Mouse (Mus musculus): ENCODE data around the gene Rsbn1l.
"Not testable (repeated sequence)": the region's sequence is repeated elsewhere in the genome, so short reads cannot be mapped to it uniquely, and the experiment has no call there.

Rsbn1l gene

DNA sequence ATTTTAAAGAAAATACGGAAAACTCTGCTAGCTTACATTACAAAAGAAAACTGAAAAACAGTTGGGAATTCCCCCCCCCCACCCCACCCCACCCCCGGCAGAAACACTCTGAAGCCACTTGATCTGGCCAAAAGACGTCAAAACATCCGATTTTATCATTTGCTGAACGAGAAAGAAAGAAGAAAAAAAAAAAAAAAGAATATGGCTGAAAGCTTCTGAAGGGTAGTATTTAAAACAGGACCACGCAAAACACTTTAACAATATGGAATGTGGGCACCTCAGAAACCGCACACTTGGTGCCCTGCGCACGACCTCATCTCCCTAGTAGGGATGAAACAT lies 5.7 kb downstream of the Rsbn1l start:
- no peak for DNase-seq (ENCODE audit: low spot score in 2 of 2)

DNA sequence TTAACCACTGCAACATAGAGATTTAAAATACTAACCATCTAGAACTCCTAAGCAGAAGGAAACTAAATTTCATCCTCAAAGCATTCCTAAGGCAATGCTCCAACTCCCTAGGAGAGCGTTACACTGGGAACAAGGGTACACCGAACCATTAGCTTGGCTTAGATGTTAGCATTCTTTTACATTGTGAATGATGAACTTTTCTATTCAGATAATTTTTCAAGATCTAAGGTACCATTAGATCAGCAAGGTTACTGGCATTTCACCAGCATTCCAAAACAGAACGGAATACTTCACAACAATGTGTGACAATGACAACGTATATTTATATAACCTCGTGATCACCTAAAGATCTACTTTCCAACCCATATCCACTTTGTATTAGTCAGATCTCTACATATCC lies 6.1 kb downstream of the Rsbn1l start:
- no peak for DNase-seq (ENCODE audit: low spot score in 2 of 2)

DNA sequence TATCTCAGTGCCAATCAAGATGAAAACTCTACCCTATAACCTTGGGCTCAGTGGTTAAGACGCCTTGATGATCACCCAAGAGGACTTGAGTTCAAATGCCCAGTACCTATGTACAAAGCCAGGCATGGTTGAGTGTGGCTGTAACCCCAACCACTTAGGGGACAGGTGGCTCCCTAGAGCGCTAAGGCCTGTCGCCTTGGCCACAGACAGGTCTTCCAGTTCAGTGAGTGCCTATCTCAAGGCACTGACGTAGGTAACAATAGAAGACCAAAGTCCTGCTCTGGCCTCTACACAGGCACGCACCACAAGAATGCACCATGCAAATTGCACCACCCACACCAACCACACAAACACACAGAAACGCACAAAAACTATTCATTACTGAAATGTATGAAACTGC lies 9.3 kb downstream of the Rsbn1l start:
- DNase-seq (ENCODE audit: low spot score in 2 of 2): peak in 1 of 2 experiments; percentile 21

DNA sequence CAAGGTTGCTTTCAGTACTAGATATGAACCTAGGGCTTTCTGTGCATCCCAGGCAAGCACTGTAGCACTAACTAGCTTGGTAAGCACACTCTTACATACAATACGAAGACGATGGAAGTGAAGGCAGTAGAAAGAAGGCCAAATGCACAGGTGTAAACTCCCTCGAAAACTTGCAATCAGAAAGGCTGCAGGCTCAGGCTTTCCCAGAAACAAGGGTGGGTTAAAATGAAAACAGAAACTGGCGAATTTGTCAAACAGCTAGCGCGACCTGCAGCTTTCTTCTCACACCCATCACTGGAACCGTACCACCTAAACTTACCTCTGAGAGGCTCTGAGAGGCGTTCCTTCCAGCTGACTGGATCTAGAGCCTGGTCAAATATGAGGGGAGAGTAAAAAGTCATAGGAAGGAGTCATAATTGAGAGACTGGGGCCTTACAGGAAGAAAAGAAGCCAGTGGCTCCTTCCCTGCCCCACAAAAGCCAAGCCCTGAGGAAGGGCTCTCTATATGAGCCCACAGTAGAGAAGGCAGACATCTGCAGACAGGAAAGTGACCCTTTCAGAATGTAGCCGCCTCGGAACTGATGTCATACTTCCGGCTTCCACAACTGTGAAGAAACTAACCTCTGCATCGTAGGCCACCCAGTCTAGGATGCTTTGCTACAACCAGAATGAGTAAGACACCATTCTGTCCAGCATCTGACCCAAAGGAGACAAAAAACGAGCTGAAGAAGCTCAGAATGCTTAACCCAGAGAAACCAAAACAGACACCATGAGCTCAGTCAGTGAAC lies 11.0 kb downstream of the Rsbn1l start:
- peak; percentile 59 to 62 for DNase-seq (ENCODE audit: low spot score in 2 of 2)

DNA sequence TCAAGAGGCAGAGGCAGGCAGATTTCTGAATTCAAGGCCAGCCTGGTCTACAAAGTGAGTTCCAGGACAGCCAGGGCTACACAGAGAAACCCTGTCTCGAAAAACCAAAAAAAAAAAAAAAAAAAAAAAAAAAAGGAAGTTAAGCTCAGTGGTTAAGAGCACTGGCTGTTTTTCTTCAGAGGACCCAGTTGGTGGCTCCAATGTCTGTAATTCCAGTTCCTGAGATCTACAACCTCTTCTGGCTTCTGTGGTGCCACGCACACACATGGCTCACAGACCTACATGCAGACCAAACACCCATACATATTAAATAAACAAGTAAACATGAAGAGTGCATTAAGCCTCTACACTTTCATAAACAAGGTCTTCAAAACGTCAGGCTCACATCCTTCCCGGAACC lies 12.4 kb downstream of the Rsbn1l start:
- DNase-seq (ENCODE audit: low spot score in 2 of 2): not testable (repeated sequence)

DNA sequence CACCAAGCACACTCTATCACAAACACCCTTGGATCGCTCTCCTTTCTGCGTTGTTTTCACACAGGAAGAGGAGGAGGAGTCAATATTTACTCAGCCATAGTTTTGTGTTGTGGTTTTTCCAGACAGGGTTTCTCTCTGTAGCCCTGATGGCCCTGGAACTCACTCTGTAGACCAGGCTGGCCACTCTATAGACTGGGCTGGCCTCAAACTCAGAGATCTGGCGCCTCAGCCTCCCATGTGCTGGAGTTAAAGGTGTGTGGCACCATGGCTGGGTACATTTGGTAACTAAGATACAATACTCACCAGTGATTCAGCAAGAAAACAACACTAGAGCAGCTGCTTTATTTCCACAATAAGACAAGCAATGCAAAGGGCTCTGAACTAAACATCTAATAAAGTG lies 13.7 kb downstream of the Rsbn1l start:
- DNase-seq (ENCODE audit: low spot score in 2 of 2): no peak

DNA sequence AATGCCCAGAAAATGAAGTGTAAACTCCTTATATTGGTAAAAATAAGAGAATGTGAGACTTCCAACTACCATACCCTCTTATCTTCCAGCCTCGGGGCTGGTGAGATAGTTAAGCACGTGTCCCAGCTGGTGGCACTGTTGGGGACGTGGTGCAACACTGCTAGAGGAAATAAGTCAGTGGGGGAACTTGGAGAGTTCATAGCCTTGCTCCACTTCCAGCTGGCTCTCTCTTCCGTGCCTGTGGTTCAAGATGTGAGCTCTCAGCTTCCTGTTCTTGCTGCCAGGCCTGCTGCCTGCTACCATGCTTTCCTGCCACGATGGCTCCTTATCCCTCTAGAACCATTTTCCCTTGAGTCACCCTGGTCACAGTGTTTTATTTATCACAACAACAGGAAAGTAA lies 15.0 kb downstream of the Rsbn1l start:
- peak; percentile 54 to 62 for DNase-seq (ENCODE audit: low spot score in 2 of 2)

DNA sequence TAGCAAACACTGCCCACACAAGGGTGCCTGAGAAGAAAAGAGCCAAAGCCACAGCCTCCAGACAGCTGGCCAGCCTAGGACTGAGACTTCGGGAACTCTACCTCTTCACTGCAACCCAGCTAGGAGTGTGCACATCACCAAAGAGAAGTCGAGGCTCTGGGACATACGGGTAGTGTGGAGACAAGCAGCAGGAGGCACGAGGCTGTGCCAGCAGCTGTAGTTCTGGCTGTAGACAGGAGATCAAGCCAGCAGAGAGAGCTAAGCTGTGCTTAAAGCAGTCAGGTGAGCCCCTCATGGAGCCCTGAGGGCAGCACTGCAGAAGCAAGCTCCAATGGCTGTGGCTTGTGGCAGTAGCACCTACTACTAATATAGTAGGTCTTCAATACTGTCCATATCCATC lies 15.5 kb downstream of the Rsbn1l start:
- DNase-seq (ENCODE audit: low spot score in 2 of 2): no peak

DNA sequence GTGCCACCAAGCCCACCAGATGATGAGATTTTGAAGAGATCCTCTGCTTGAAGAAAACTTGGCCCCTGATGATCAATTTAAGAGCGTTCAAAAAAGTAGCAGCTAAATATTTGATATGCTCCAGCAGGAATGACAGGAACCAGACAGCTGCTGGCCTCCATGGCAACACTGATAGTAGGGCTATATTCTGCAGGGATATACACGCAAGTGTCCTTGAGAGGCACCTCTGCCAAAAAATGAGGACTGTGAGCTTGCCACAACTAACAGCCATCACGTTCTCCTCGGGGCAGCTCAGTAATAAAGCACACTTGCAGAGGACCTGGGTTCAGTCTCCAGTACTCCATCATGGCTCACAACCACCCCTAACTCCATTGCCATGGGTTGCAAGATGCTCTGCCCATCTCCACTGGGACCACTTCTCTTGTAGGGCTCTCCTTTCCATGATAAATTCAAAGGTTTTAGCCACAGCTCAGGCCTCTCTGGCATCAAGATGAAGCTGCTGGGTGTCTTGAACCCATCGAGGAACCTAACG lies 16.1 kb downstream of the Rsbn1l start:
- no peak for DNase-seq (ENCODE audit: low spot score in 2 of 2)

DNA sequence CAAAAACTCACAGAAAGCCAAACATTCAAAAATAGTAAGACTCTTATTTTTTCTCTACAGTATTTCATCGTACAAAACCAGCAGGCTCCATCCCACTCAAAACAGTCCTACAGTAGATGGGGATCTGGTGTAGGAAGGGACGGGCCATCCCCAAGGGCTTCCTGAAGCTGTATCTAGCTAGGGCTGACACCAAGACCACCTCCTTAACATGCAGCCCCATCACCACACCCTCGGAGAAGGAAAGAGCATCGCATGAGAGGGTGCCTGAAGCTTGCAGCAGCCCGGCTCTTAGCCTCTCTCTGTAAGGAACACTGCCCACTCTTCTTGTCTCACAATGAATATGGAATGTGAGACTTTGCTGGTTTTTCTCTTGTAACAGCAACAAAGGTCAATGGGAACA lies 17.7 kb downstream of the Rsbn1l start:
- no peak for DNase-seq (ENCODE audit: low spot score in 2 of 2)

DNA sequence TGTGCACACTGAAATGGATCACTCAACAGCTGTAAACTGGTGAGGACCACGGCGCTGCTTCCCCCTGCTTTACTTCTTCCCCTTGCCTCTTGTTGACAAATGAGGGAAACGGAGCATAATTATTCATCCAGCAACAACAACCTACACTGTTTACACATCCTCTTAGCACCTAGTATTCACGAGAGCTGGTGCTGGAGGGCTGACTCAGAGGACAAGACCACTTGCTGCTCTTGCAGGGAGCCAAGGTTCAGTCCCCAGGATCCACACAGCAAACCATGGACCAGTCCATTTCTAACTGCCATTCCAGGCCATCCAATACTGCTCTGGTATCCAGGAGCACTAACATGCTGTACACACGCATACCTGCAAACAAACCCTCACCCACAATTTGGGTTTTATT lies 20.3 kb downstream of the Rsbn1l start:
- no peak for DNase-seq (ENCODE audit: low spot score in 2 of 2)

DNA sequence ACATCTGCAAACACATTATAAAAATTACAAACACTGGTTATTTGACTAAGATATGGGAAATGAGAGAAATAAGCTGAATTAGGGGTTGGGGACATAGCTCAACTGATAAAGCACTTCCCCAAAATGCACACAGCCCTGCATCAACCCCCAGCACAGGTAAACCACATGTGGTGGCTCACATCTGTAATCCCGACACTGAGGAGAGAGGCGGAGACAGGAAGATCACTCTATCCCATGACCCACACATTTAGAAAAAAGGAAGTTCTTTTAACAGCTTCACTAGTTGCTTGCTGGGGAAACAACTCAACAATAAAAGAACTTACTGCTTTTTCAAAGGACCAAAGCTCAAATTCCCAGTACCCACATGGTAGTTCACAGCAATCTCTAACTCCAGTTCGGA lies 23.6 kb downstream of the Rsbn1l start:
- peak; percentile 39 to 48 for DNase-seq (ENCODE audit: low spot score in 2 of 2)

DNA sequence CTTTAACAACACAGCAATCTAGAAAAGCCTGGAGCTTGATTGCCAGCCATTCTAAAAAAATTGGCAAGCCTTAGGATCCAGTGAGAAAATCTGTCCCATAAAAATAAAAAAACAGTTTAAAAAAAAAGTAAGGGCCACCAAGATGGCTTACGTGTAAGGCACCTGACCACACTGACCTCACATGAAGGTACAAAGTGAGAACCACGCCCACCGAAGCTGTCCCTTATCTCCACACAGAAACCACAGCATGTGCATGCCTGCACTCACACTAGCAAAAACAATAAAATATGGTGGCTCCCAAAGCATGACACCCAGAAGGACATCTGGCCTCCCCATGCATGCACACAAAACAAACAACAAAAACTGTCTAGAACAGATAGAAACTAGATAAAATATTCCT lies 24.9 kb downstream of the Rsbn1l start:
- no peak for DNase-seq (ENCODE audit: low spot score in 2 of 2)

DNA sequence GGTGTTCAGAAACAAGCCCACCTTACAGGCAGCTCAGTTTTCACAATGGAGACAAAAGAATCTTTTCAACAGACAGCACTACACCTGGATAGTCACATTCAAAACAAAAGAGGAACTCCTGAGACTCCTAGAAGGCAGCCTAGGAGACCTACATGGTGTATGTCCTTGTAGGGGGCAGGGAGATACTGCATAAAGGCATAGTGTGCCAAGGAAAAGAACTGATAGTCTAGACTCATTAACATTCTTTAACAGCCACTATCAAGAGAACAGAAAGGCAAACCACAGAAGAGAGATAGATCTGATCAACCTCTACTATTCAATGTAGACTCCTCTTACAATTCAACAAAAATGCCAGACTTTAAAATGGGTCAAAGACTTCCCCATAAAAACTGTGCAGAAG lies 25.8 kb downstream of the Rsbn1l start:
- DNase-seq (ENCODE audit: low spot score in 2 of 2): no peak

DNA sequence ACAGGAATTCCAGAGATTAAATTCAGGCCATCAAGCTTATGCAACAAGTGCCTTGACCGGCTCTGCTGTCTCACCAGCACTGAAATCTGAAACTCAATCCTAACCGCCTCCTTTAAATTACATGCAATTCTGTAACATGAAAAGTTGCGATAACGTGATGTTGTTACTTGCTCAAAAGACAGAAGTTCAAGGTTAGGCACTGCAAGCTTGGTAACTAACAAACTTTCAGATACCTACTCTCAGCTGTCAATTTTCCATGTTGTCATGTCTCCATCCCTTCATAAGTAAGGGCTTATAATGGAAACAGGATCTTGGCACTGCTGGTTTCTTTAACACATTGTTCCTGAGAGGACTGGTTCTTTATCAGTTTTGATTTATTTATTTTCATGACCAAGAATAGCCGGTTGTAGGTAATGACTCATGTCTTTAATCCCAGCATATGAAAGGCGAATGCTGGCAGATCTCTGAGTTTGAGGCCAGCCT lies 26.5 kb downstream of the Rsbn1l start:
- no peak for DNase-seq (ENCODE audit: low spot score in 2 of 2)

DNA sequence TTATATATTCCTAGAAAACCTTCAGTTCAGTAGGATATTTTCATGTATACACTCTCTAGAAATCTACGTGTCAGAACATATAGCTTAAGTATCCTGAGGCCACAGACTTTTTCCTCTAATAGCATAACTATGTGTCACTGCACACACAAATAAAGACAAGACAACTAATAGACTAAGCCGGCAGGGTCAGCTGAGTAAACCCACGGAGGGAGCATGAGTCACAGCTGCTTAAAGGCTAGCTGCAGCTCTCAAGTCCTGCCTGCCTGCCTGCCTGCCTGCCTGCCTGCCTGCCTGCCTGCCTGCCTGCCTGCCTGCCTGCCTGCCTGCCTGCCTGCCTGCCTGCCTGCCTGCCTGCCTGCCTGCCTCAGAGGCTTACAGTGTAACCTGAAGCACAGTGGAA lies 30.7 kb downstream of the Rsbn1l start:
- no peak for DNase-seq (ENCODE audit: low spot score in 2 of 2)

DNA sequence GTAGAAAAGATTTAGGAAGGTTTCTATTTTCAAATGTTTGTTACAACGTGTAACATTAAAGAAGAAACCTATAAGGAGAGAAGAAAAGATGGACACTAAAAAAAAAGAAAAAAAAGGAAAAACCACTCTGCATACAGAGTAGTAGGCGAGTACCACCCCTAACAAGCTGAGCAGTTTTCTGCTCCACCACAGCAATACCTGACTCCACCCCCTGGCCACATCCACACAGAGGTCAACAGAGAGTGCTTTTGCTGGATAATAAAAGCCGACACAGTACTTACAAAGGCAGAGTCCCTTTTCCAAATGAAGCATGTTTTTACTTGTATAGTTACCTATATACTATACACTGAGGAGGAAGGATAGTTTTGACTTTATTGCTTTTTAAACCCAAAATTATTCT lies 31.6 kb downstream of the Rsbn1l start:
- no peak for DNase-seq (ENCODE audit: low spot score in 2 of 2)

DNA sequence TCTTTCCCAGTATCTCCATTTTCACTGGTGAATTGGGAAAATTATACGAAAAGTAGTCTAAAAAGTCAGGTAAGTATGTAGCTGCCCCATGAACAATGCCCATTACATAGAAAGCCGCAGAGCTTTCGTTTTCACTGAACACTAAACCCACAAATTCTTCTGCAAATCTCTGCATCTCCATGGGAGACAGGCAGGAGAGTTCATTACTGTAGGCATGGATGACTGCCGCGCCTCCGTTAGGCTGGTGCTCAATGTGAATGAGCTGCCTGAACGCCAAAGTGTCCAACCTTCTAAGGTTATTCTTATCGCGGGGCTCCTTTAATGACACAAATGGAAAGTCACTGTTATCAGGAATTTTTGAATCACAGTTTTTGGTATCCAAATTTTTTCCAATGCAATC lies 36.6 kb downstream of the Rsbn1l start:
- DNase-seq (ENCODE audit: low spot score in 2 of 2): no peak

DNA sequence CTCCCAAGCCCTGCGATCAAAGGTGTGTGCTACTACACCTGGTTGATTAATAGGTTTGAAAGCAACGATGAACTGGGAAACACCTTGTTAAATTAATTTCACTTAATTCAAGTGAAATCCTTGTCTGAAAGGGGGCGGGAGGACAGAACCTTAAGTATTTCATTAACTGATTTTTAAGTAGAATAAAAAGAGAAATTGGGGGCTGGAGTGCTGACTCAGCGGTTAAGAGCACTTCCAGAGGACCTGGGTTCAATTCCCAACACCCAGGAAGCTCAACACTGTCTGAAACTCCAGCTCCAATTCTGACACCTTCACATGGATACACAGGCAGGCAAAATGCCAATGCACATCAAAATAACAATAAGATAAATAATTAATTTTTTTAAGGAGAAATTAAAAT lies 37.2 kb downstream of the Rsbn1l start:
- no peak for DNase-seq (ENCODE audit: low spot score in 2 of 2)

DNA sequence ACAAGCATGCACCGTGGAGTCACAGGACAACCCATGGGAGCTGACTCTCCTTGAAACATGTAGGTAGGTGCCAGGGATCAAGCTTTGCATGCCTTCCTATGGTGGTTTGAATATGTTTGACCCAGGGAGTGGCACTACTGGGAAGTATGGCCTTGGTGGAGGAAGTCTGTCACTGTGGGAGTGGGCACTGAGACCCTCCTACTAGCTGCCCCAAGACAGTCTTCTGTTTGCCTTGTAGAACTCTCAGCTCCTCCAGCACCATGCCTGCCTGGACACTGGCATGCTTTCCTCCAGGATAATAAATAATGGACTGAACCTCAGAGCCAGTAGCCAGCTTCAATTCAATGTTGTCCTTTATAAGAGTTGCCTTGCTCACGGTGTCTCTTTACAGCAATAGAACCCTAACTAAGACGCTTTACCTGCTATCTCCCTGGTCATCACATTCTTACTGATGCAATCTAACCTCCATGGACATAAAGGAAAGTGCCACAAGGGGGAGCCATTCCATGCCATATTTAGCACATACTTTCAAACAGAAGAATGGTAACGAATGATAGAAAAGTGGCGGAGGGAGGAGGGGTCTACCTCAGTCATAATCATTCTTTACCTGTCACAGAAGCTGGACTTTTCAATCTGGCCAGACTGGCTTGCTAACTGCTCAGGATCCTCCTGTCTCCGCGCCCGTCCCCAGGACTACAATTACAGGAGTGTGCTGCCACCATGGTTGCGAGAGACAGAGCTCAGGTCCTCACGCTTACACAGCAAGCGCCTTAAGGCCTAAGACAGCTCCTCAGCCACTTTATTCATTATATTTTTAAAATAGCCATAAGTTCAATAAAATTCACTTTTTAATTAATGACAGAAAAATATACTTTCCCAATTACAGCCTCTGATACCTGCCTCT lies 42.6 kb downstream of the Rsbn1l start:
- peak; percentile 38 to 55 for DNase-seq (ENCODE audit: low spot score in 2 of 2)

DNA sequence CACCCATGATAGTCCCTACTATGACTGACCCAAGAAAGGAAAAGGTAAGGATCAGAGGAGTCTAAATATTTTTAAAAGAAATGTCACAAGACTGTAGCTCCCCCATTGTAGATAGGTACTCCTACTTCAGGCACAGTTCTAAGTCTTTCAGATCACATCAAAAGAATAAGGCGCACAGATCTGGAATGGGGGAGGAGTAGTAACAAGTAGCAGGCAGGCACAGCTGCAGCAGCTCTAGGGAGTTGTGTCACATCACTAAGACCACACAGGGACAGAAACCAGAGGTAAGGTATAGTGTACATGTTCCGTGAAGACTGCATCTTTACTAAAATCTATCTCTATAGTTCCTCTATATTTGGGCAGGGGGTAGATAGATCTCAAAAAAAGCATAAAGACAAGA lies 44.5 kb downstream of the Rsbn1l start:
- no peak for DNase-seq (ENCODE audit: low spot score in 2 of 2)

DNA sequence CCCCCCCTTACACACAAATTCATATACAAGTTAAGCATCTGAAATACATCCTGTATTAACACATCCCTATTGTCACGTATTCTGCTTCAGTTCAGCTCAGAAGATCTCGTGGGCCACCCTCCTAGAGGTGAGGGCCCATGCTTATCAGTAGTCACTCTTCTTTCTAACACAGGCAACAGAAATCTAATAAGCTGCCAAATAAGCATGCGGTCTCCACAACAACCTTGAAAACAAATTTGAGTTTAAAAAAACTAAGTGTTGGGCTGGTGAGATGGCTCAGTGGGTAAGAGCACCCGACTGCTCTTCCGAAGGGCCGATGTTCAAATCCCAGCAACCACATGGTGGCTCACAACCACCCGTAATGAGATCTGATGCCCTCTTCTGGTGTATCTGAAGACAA lies 50.0 kb downstream of the Rsbn1l start:
- DNase-seq (ENCODE audit: low spot score in 2 of 2): no peak

DNA sequence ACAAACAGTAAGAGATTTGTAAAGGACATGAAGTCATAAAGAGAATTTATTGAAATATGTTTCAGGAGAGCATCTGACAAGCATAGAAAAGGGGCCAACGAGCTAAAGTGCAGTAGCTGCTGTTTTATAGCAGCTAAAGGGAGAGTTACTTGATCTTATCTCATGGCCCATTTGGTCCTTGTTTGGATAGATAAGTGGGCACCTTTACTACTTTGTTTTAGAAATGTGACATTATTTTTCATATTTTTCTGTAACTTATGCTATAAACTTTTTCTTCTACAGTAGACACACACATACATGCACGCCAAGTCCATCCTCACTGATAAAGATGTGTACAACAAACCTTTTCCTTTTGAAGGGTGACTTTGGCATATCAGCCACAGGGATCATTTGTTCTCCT lies 50.8 kb downstream of the Rsbn1l start:
- DNase-seq (ENCODE audit: low spot score in 2 of 2): no peak

Measured in spleen, postnatal 36 days (tissue).